Comparison of ENCODE assay signal across 10 mouse cellular contexts in the genomic region with DNA sequence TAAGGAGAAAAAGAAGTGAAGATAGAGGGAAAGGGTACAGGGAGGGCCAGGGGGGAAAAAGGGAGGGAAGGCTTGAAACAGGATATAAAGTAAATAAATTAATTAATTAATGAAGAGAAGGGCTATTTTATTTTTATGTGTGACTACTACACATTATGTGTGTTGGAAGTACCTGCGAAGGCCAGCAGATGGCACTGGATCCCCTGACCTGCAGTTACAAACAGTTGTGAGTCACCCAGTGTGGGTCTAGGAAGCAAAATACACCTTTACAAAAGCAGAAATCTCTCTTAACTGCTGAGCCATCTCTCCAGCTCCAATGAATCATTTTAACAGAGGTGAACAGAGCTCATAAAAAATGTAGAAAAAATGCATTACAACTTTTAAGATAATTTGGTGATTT. TPM values are rescaled to one million over a fixed set of nuclear protein-coding genes. Genes with fewer than 3 reads are reported as not detected.
A peak's percentile ranks its signal among the peaks of the same experiment; 100 is the strongest.
DNase-seq lines count a peak whose midpoint lies in the region; ATAC-seq and TF ChIP-seq lines count a peak whose summit lies in the region.
"Had no signal": no experiment of that assay in that cellular context is flagged by ENCODE, and none has a peak within 500 bp of the region (broad histone marks: within the 10 kb centered on the region; RNA-seq: fewer than 3 reads in every experiment).

No protein-coding gene starts in this region.

- peaks cover 12% of the 10 kb centered on the region for H3K36me3 ChIP-seq in hindbrain, embryonic 12.5 days

- H3K4me2 ChIP-seq in hindbrain, embryonic 12.5 days (replicated peaks), result no peak overlapping the region
- H3K4me2 ChIP-seq: heart, embryonic 13.5 days; midbrain, embryonic 12.5 days had no signal

- no peak overlapping the region for H3K9ac ChIP-seq in hindbrain, embryonic 12.5 days
- H3K9ac ChIP-seq: heart, embryonic 13.5 days; midbrain, embryonic 12.5 days had no signal

- no peak overlapping the region for H3K4me3 ChIP-seq in gastrocnemius, adult 2 months
- no peak overlapping the region for H3K4me3 ChIP-seq in hindbrain, embryonic 12.5 days
- H3K4me3 ChIP-seq: heart, embryonic 13.5 days; midbrain, embryonic 12.5 days had no signal

- intact Hi-C loops in gastrocnemius, adult 2 months (cut with DNase I), result loop anchor here (10.0 kb wide), 1 partner anchor 1025 kb away; no protein-coding TSS in a partner anchor

- peak; percentile 60 for TF ChIP-seq CTCF in gastrocnemius, adult 2 months (IDR thresholded peaks at IDR 0.05)

- H3K4me1 ChIP-seq in hindbrain, embryonic 12.5 days, result peaks cover 3% of the 10 kb centered on the region; the same call in 1 of the 2 replicates

- 52% methylated on average over 1 of the region's 1 CpGs for WGBS in hindbrain, embryonic 12.5 days

- H3K27me3 ChIP-seq in hindbrain, embryonic 12.5 days, result no peaks in the 10 kb centered on the region
- H3K27me3 ChIP-seq: heart, embryonic 13.5 days; midbrain, embryonic 12.5 days had no signal

- DNase-seq in gastrocnemius, adult 2 months, result peak; percentile 32
- DNase-seq in gastrocnemius, adult 18-20 months (ENCODE audit: low spot score), result no peak
- peak; percentile 13 for DNase-seq in ovary, postnatal 36 days (ENCODE audit: low spot score)
- DNase-seq in ovary, adult 18-20 months (ENCODE audit: low spot score), result no peak
- peak; percentile 11 for DNase-seq in cerebellum, adult 9-11 months
- peak; percentile 42 for DNase-seq in lung, postnatal 14 days
- peak; percentile 31 for DNase-seq in thymus, postnatal 36 days

- H3K27ac ChIP-seq in gastrocnemius, adult 2 months, result no peak overlapping the region
- H3K27ac ChIP-seq in hindbrain, embryonic 12.5 days, result no peak overlapping the region
- H3K27ac ChIP-seq: heart, embryonic 13.5 days; midbrain, embryonic 12.5 days had no signal

- peak; percentile 56; the same call in 1 of the 2 replicates for ATAC-seq in hindbrain, embryonic 12.5 days (ENCODE audit: low FRiP score)

- no peaks in the 10 kb centered on the region for H3K9me3 ChIP-seq in hindbrain, embryonic 12.5 days (replicated peaks)
- H3K9me3 ChIP-seq: heart, embryonic 13.5 days; midbrain, embryonic 12.5 days had no signal

RNA-seq across cellular contexts. Expression of a gene that starts 59.0 kb away (rescaled TPM):
- total RNA-seq in gastrocnemius, adult 2 months (2021), result 1 to 10 TPM; 7.1 to 7.5 TPM
- 1 to 10 TPM; 6.1 to 8.7 TPM for total RNA-seq in gastrocnemius, adult 18-20 months (2021)
- polyA plus RNA-seq in hindbrain, embryonic 12.5 days (2016; fragmentation: Nextera tagmentation; extraction: Ambion mirVana), result 22.7 and 26.6 TPM in 2 replicates

Comparison
In these comparisons a context has a peak if more than half of its experiments do, and no peak if none do; other contexts are left out.
1. DNase-seq: peak in gastrocnemius, adult 2 months (single experiment), ovary, postnatal 36 days (single experiment), cerebellum, adult 9-11 months (single experiment), lung, postnatal 14 days (single experiment) and thymus, postnatal 36 days (2 of 2); none in gastrocnemius, adult 18-20 months (single experiment) and ovary, adult 18-20 months (single experiment).